Mouse (Mus musculus) megakaryocyte, adult 5-6 weeks (primary cell): Measurements from ENCODE around the gene Kdm5a. TPM values are rescaled to one million over a fixed set of nuclear protein-coding genes. Genes with fewer than 3 reads are reported as not detected.

Source experiments
- ATAC-seq: 2 replicates; pipeline ENCODE4 v1.8.0; 2016; ENCODE audit warnings: mild to moderate bottlenecking, inconsistent platforms; ENCODE audit not compliant: poor library complexity, severe bottlenecking
- total RNA-seq, 2 experiments: library from RNA; stranded (forward) in 1 of 2; stranded (reverse) in 1 of 2; fragments of 153-499, 151-499 nt in 1 of 2; fragments of 221-1000, 200-1000 nt in 1 of 2; gene quantifications; 2 replicates each; pipeline versions ENCODE4 v1.2.3 to v1.2.4; 2015 to 2017

Gene Kdm5a
- total RNA-seq, 2 experiments from 2014 or later: 26.6 to 98.9 TPM

DNA sequence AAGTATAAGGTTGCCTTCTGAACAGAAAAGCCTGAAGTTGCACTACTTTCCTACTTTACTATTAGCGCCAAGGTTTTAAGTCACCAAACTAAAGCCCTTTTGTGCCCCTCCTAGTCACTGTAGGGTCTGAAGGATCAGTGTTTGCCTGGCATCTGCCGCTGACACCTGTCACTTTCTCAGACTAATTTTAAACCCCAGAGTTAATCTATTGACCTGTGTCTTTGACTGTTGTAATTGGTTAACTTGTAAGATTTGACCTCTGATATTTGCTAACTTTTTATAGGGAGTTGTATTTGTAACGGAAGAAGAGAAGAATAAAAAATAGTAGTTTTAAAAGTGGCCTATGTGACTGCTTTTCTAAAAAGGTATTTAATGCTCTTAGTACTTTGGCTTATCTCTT, 74.2 kb downstream of the Kdm5a start:
- ATAC-seq: no peak

DNA sequence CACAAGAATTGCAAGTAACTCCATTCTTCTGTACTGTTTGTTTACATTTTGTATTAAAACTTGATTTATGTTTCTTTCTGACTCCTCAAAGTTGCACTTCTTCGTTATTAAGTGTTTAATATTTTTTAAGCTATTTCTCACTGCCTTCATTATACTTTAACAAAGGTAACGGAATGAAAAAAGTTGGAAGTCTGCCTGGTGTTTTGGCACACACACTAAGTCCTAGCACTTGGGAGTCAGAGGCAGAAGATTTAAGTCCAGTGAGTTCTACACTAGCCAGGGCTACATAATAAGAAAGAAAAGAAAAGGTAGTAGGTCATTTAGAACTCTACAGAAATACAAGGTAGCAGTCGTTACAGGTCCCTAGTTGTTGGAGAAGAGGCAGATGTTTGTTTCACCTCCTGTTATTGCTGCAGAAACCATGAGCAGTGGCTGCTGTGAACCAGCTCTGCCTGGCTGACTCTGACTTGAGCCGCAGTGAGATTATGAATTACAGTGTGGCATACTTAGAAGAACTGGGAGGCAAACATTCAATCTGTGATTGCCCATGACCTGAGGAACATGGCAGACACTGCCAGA, 78.3 kb downstream of the Kdm5a start:
- no peak for ATAC-seq

DNA sequence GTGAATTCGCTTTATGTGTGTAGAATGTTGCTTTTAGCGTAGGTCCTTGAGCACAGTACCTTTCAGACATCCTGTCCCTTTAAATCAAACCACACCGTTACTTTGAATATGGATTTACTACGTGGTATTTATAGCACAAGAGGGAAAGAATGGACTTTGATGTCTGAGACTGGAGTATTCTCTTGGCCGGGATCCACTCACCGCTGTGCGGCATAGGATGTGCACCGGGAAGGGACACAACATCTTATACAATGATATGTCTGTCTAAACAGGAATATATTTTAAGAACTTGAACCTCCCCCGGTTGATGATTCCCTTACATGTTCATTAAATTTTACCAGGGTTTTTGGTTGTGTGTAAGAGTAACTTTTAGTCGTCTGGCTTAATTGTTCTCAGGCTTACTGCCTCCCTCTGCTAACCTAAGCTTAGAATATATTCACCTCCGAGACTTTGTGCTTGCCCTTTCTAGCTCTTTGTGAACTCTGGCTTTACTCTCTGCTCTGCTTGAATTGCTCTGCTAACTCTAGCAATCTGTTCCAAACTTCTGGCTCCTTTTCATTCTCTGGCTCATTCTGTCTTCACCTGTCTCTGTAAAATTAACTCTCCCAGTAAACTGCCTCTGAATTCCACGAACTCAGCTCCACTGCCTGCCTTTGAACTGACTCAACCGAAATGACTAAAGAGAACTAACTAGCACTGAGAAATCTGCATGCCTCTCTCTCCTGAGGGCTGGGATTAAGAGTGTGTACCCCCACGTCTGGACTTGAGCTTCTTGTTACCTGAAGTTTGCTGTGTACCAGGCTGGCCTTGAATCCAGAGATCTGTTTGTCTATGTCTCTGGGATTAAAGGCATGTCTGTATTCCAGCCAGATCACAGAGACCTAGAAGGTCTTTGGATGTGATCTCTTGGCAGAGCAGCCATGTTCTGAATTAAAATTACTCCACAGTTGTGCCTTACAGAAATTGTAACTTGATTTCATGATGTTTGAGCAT, 79.7 kb downstream of the Kdm5a start:
- no peak for ATAC-seq

DNA sequence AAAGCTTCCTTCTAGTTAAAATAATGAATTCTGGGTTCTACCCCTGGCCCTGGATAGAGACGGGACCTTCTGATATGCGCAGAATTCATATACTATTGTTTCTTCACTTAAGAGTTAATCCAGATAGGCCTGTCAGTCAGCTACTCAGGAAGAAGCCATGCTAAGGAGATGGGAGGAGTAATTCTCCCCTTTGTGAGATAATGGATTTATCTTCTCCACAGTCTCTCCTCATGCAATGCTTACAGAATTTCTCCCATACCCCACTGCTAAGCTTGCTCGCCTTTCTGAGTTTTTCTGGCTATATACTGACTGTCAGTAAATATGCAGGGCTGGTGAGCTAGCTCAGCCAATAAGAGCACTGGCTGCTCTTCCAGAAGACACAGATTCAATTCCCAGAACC, 86.3 kb downstream of the Kdm5a start:
- ATAC-seq: no peak

DNA sequence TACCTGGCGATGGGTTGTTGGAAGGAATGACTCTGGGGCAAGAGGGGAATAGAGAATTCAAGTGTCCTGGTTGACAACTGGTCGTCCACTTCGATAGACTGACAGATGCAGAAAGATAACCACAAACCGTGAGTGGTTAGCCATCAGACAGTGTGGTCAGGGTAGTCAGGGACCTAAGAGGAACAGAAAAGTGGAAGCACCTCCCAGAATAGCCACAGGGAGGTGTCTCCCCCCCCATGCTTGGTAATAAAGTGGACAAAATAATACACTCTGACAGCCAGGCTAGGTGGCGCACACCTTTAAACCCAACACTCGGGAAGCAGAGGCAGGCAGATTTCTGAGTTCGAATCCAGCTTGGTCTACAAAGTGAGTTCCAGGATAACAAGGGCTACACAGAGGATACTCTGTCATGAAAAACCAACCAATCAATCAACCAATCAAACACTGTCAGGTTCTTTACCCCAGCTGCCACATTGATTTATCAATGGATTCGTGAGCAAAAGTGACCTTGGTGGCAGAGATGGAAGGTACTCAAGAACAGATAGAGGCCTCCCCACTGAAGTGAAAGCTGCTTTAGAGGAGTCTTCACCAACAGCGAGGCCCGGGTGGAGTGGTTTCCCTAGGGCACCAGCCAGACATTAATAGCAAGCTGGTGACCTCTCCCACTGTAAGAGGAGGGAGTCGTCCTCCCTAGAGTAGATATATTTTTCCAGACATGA, 88.6 kb downstream of the Kdm5a start:
- ATAC-seq: peak; percentile 81

DNA sequence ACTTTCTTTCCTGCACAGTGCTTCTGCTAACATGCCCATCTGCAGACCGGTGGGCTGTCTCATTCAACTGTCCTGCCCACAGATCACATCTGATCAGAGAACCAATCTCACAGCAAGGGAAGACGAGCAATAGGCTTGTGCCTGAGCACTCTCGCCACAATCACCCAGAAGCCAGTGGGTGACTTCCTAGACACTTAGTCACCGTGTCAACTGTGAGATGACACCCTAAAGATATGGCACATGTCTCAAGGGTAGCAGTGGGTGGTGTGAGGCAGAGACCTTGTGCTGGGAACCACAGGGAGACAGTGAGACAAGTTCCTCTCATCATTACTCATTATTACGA, 89.2 kb downstream of the Kdm5a start:
- ATAC-seq: peak; percentile 56

DNA sequence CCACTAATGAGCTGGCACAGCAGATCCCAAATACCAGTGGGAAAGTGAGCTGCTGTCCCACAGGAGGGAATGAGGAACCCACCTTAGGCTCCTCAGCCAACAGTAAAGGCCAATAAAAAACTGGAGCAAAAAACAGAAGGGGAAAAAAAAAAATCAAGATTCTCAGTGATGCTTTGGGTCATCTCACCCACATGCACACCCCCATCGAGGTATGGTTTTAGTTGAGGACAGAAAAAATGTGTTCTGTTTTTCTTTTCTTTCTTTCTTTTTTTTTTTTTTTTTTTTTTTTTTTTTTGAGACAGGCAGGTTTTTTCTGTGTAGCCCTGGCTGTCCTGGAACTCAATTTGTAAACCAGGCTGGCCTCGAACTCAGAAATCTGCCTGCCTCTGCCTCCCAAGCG, 89.6 kb downstream of the Kdm5a start:
- ATAC-seq: no peak

DNA sequence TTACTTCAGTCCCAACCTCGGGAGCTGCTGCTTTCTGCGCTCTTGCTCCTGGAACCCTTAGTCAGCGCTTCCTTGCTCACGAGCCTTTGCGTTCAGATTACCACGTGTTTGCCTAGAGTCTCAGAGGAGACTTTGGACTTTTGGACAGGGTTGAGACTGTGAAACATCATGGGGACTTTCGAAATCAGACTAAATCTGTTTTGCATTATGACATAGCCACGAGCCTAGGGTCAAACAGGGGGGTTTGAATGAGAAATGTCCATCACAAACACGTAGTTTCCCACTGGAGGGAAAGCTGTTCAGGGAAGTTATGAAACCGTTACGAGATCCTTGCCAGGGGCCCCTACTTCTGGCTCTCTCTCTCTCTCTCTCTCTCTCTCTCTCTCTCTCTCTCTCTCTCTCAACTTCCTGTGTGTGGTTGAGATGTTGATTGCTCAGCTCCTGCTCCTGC, 90.7 kb downstream of the Kdm5a start:
- peak; percentile 37 for ATAC-seq

DNA sequence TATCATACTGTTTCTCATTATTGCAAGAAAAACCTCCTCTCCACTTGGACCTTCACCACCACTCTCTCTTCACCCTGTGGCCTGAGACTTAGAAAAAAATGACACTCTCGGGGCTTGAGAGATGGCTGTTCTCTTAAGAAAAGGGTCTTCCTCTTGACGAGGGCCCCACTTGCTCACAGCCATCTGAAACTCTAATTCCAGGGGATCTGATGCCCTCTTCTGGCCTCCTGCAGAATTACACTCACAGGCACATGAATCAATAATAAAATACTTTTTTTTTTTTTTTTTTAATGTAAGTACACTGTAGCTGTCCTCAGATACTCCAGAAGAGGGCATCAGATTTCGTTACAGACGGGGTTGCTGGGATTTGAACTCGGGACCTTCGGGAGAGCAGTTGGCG, 93.2 kb downstream of the Kdm5a start:
- no peak for ATAC-seq

DNA sequence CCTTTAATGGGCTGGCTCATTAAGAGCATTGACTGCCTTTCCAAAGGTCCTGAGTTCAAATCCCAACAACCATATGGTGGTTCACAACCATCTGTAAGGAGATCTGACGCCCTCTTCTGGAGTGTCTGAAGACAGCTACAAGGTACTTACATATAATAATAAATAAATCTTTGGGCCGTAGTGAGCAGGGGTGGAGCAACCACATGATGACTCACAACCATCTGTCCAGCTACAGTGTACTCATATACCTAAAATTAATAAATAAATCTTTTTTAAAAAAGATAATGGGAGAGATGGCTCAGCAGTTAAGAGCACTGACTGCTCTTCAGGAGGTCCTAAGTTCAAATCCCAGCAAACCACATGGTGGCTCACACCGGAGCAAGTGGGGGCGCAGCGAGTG, 93.8 kb downstream of the Kdm5a start:
- no peak for ATAC-seq

DNA sequence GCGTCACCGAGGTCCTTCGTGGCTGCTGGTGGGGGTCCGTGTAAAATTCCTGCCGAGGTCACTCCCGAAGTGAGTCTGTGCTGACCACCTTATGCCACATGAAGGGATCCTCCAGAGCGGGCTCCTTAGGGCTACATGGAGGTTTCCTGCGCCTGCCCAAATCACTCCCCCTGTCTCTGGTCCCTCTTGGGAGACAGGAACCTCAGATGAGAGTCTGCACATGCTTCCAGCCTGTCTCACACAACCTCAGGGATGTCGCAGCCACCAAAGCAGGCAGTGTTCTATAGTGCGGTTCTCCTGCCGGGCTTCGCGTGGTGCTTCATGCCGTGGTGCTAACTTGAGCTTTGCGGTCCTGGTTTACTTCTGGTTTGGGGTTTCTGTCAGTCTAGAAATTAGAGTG, 97.3 kb downstream of the Kdm5a start:
- no peak for ATAC-seq

DNA sequence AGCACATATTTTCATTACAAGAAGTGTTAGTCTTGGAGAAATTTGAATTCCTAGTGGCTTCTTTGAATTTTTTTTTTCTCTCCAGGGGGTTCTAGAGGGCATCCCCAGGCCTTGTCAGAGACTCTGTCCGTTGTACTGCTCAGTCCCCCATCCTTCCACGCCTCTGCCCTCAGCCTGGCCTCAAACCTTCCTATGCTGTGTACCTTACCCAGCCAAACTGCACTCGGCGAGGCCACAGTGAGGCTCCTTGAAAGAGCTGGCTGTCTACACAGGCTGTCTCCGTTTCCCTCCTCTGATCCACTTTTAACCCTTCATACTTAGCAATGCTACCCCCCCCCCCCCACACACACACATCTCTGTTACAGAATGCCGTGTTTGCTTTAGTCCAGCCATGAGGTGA, 98.3 kb downstream of the Kdm5a start:
- ATAC-seq: no peak

DNA sequence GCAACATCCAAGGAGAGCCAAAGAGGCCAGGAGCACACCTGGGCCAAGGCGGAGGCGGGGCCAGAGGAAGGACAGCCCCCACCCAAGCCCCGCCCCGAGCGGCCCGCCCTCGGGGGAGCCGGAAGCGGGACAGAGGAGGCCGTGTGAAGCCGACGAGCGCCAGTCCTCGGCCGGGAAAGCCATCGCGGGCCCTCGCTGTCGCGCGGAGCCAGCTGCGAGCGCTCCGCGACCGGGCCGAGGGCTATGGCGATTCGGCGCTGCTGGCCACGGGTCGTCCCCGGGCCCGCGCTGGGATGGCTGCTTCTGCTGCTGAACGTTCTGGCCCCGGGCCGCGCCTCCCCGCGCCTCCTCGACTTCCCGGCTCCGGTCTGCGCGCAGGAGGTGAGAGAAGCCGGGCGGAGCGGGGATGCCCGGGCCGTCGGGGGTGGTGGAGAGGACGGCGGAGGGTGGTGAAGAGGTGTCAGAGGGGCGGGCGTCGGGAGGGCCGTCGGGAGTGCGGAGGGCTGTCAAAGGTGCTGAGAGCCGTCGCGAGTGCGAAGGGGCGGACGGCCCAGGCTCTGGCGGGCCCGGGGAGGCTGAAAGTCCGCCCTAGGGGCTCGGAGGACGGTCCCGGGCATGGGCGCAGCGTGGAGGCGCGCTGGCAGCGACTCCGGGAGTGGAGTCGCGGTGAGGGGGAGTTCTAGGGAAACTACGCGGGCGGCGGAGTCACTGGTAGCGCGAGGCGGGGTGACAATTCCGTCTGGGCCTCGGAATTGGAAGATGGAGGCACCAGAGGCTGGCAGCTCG, 99.4 kb downstream of the Kdm5a start, which contains the start of gene Il17ra:
Gene Il17ra (plus strand): TSS at position 162 of the 786 bp plus-strand sequence.
- peak; percentile 68 for ATAC-seq

DNA sequence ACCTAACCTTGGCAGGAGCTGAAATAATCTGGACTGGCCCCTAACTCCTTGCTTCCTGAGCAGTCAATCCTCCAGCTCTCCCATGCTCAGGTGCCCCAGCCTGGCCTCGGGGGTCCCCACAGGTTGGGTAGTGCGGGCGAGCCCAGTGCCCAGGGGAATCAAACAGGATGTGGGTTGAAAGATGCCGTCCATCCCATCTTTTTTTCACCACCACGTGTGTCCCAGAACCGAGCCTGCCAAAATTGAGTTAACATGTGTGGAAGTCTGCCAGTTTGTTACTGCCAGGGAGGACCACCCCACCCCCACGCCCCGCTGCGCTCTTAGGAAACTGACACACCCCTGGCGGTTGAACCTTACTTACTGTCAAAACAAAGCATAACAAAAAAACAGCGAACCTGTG, 100.0 kb downstream of the Kdm5a start:
- ATAC-seq: peak; percentile 13; the same call in 1 of the 2 replicates

DNA sequence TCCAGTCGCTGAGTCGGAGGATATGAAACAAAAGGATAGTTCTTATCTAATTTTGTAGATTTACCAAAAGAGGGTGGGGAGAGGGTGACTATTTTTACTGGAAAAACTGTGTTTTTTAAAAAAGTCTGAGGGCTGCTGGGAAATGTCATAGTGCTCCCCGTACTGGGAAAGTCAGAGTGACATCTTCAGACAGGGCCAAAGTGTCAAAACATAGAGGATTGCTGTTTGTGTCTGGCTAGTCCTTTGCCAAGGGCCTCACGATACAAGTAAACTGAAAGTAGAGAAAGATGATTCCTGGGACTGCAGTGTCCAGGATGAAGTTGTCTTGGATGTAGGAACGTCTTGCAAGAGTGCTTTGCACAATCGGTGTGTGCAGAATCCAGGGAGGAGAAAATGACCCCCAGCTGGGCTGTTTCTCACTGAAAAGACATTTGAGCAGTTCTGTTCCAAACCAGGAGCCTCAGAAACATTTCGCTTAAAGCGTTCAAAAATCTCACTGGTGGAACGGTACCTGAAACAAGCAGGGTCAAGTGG, 100.5 kb downstream of the Kdm5a start:
- no peak for ATAC-seq

DNA sequence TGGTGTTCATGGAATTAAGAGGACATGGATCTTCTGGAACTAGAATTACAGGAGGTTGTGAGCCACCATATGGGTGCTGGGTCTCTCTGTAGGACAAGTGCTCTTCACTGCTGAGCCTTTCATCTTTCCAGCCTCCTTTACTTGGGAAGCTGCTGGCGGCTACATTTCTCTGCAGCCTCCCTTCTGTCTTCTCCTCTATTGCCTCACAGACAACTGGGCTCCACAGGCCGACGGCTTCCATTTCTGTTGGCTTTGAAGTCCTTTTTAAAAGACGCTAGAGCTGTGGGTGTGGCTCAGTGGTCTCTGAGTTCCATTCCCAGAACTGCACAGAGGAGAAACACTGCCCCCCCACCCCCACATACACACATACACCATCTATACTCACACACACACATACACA, 101.5 kb downstream of the Kdm5a start:
- no peak for ATAC-seq

DNA sequence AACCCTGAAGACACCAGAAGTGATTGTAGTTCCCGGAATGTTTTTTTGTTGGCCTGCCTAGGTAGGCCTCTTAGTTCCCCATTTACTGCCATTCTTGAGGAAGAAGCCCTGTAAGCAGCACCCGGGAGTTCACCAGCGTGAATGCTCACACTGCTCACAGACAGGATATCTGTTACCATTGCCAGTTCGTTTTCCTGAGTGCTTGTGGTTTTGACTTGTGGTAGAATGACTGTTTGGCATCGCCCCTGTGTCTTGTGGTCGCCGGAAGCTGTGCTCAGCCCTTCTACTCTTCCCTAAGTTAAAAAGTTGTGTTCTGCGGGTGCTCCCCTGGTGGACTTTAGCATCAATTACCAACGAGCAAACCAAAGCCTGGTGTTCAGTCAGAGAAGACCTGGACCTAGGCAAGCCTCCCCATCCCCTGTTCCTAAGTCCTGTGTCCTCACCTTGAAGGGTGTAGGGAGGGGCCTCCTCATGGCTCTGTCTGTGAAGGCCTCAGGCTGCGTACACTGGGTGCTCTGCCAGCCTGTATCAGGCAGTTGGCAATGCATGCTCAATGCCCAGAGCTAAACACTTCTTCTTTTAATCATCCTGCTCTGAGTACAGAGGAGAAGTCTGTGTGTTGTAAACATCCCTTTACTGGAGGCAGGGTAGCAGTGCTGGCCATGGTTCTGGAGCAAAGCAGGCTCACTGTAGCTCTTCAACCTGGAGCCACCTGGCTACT, 102.8 kb downstream of the Kdm5a start:
- peak; percentile 48 for ATAC-seq

DNA sequence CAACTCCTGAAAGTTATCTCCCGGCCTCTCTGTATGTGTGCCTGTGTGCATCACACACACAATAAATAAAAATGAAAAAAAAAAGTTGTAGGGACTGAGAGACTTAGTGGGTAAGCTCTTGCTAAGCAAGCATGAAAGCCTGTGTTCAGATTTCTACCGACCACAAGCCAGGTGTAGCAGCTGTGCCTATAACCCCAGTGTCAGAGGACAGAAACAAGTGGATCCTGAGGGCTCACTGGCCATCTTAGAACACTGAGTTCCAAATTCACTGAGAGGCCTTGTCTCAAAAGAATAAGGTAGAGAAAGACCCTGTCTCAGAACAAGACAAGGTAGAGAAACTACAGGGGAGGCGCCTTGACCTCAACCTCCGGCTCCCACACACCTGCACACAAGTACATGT, 104.3 kb downstream of the Kdm5a start:
- ATAC-seq: no peak

DNA sequence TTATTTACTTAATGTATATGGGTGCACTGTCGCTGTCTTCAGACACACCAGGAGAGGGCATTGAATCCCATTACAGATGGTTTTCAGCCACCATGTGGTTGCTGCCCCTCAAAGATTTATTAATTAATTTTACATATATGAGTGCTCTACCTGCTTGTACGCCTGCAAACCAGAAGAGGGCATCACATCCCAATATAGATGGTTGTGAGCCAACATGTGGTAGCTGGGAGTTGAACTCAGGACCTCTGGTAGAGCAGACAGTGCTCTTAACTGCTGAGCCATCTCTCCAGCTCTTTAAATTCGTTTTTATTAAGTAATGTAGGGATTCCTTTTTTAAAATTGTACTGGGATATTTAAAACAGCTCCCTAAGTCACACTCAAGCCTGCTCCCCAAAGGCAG, 105.3 kb downstream of the Kdm5a start:
- ATAC-seq: no peak

DNA sequence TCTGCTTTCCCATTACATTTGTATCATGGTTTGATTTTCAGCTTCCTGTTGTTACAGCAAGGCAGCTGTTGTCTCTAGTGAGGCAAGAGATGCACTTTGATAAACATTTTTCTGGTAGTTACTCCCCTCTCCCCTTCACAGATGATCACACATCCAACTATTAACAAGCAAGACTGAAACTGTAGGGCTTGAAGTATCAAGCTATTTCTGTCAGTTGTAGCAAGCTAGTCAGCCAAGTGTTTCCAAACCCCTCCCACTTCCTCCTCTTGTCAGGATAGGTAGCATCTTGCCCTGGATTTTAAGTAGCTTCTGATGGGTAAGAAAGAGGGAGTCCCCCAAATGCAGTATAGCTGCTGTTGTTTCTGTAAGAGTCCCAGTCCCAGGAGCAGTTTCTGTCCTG, 105.8 kb downstream of the Kdm5a start:
- ATAC-seq: no peak
